Mouse (Mus musculus) ES-E14 (cell line): ENCODE measurements around the gene 1500009L16Rik. TPM values are rescaled to one million over a fixed set of nuclear protein-coding genes. Genes with fewer than 3 reads are reported as not detected.

Source experiments
- DNase-seq: peaks from one replicate; pipeline ENCODE4 v3.0.0-alpha.2; 2013; ENCODE audit warnings: low read depth, low spot score
- H3K27ac ChIP-seq: 2 replicates; pipeline ENCODE4 v1.5.1; 2012; ENCODE audit warnings: low read depth, mild to moderate bottlenecking, low read length, moderate library complexity, mixed read lengths; ENCODE audit not compliant: poor library complexity, insufficient read depth, severe bottlenecking
- H3K36me3 ChIP-seq: 2 replicates; pipeline ENCODE4 v1.6.1; 2012; ENCODE audit warnings: mild to moderate bottlenecking, low read length, moderate library complexity, mixed read lengths; ENCODE audit not compliant: control insufficient read depth, poor library complexity, insufficient read depth, severe bottlenecking
- H3K4me1 ChIP-seq, 2 experiments: fragments of 150-350 bp in 1 of 2; sonication (generic) in 1 of 2; 2 replicates each; pipeline ENCODE4 v1.6.1; 2012; ENCODE audit warnings: low read length in 2 of 2, mild to moderate bottlenecking in 1 of 2, mixed read lengths in 1 of 2; ENCODE audit not compliant: control insufficient read depth in 2 of 2, insufficient read depth in 2 of 2, poor library complexity in 1 of 2
- H3K4me3 ChIP-seq, 2 experiments: fragments of 150-350 bp in 1 of 2; sonication (generic) in 1 of 2; 2 replicates each; pipeline ENCODE4 v1.5.1; 2012; ENCODE audit warnings: low read length in 2 of 2, low read depth in 1 of 2, mild to moderate bottlenecking in 1 of 2, mixed read lengths in 1 of 2; ENCODE audit not compliant: insufficient read depth in 1 of 2, poor library complexity in 1 of 2, severe bottlenecking in 1 of 2
- H3K9ac ChIP-seq: 2 replicates; pipeline ENCODE4 v1.6.1; 2012; ENCODE audit warnings: low read depth, mild to moderate bottlenecking, low read length, mixed read lengths; ENCODE audit not compliant: poor library complexity, insufficient read depth, severe bottlenecking
- H3K9me3 ChIP-seq: fragments of 150-350 bp; sonication (generic); 2 replicates; pipeline ENCODE4 v1.6.1; 2012; ENCODE audit warnings: low read depth, mild to moderate bottlenecking, low read length; ENCODE audit not compliant: control insufficient read depth, insufficient read depth
- CHD2 ChIP-seq: IDR thresholded peaks from 2 replicates; pipeline ENCODE4 v1.6.1; 2014; ENCODE audit warnings: mild to moderate bottlenecking, low read depth, low read length, inconsistent platforms
- HCFC1 ChIP-seq: IDR thresholded peaks from 2 replicates; pipeline ENCODE4 v1.6.1; 2012; ENCODE audit warnings: low read length, inconsistent platforms, borderline replicate concordance; ENCODE audit not compliant: insufficient read depth
- MAFK ChIP-seq: IDR thresholded peaks from 2 replicates; pipeline ENCODE4 v1.6.1; 2014; ENCODE audit warnings: mild to moderate bottlenecking, low read depth, low read length, inconsistent platforms; ENCODE audit not compliant: insufficient read depth
- ZC3H11A ChIP-seq: IDR thresholded peaks from 2 replicates; pipeline ENCODE4 v1.6.1; 2012; ENCODE audit warnings: low read depth, mild to moderate bottlenecking, inconsistent platforms, low read length, borderline replicate concordance
- ZNF384 ChIP-seq: IDR thresholded peaks from 2 replicates; pipeline ENCODE4 v1.6.1; 2012; ENCODE audit warnings: low read depth, low read length, inconsistent platforms
- in situ Hi-C, 2 experiments: fragments of 600-800 bp; cut with MboI; formaldehyde crosslinking; loops; one replicate each; pipeline ENCODE4 v1.15.1; 2025; ENCODE audit warnings: low sequenced_read_pairs in 2 of 2, inconsistent platforms in 1 of 2; ENCODE audit not compliant: unreplicated experiment in 2 of 2
- total RNA-seq: library from RNA; depleted of rRNA; stranded (reverse); fragments of 300-350 nt; gene quantifications from 2 replicates; pipeline ENCODE4 v1.2.3, GENCODE M21; 2012

The 1500009L16Rik gene
- total RNA-seq, 1 experiment, result 35.3 TPM

DNA sequence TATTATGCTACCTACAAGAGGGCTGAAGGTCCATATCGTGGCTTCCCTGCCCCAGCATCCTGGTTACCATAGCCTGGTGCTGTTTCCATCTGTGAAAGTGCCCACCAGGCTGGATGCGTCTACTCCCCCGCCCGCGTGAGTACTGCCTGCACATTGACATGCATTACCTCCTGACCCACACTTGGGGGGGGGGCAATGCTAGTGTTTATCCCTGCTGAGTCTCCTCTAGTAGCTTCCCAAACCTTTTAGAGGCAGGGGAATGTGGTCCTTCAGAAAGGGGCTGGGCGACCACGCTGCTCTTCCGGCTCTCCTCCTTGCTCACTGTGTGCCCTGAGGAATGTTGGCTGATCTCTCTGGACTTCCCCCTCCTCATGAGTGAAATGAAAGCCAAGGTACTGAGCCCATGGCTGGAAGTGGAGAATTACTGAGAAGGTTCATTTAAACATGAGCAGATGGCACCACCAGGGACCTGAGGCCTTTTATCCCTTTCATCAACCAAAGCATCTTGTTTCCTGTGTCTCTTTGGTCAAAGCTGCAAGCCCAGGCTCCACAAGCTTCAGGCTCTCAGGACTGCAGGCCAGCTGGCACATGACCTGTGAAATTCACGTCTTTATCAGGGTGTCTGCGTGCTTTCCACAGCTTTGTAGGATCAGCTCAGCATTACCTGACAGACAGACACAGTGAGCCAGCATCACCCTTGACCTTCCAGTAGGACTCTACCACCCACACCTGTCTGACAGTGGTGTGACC lies 59.9 kb downstream of the 1500009L16Rik start:
- H3K4me1 ChIP-seq, result no peaks in the 10 kb centered on the region
- TF ChIP-seq ZNF384, result no peak
- H3K27ac ChIP-seq, result no peak overlapping the region
- H3K9me3 ChIP-seq, result no peaks in the 10 kb centered on the region
- in situ Hi-C loops, result no loop called here
- DNase-seq, result no peak
- H3K4me3 ChIP-seq, result no peak overlapping the region
- H3K9ac ChIP-seq, result no peak overlapping the region
- H3K36me3 ChIP-seq, result no peaks in the 10 kb centered on the region

DNA sequence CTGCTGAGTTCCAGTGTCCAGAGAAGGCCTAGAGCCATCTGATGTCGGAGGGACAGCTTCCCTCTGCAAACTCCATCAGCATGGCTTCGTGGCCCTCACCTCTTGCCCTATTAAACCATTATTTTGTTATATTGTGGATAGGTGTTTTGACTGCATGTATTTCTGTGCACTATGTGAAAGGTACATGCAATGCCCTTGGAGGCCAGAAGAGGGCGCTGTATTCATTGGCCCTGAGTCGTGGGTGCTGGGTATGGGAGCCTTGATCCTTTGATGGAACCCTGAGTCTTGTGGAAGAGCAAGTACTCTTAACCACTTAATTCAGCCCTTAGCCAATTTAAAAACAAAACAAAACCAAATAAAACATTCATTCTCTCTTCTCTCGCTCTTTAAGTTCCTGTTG lies 62.3 kb downstream of the 1500009L16Rik start:
- DNase-seq, result no peak
- in situ Hi-C loops, result no loop called here
- TF ChIP-seq ZNF384 (no peak), ZC3H11A (0 out of 2 replicates have a peak, but pooled peaks have one; percentile 34)
- no peaks in the 10 kb centered on the region for H3K4me1 ChIP-seq
- no peak overlapping the region for H3K9ac ChIP-seq
- H3K36me3 ChIP-seq, result no peaks in the 10 kb centered on the region
- H3K9me3 ChIP-seq, result no peaks in the 10 kb centered on the region
- no peak overlapping the region for H3K4me3 ChIP-seq
- no peak overlapping the region for H3K27ac ChIP-seq

DNA sequence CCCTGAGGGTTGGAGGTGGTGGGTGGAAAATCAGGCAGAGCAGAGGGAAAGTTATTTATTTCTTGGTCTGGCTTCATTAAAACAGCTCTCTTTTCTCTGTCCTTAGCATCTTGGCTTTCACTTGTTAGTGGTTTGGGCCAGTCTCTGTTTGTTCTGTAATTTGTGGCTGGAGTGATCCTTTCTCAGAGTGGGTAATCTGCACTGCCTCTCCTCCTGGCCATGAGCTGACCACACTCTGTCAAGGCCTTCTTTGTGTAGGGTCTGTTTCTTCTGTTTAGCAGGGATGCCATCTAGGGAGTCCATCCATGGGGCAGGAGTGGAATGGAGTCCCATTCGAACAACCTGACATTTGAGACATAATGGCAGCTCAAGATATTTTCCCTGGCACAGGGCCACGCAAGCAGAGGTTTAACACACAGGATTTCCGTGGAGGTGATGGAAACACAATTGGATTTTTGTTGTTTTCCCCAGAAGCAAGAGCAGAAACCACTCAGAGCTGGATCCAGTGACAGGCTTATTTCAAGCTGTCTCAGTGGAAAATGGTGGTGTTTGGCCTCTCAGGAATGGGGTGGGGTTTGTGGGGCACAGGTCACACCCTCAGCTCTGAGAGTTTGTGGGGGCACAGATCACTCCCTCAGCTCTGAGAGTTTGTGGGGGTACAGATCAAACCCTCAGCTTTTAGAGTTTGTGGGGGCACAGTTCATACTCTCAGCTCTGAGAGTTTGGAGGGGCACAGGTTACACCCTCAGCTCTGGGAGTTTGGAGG lies 63.1 kb downstream of the 1500009L16Rik start:
- in situ Hi-C loops, result no loop called here
- Histone ChIP-seq H3K9ac (no peak overlapping the region), H3K4me1 (no peaks in the 10 kb centered on the region), H3K4me3 (no peak overlapping the region), H3K9me3 (no peaks in the 10 kb centered on the region), H3K36me3 (no peaks in the 10 kb centered on the region), H3K27ac (no peak overlapping the region)
- no peak for TF ChIP-seq HCFC1
- no peak for TF ChIP-seq MAFK
- no peak for TF ChIP-seq ZC3H11A
- no peak for TF ChIP-seq CHD2
- no peak for TF ChIP-seq ZNF384
- no peak for DNase-seq

- no peak overlapping the region for H3K4me3 ChIP-seq
- no peak overlapping the region for H3K27ac ChIP-seq
- in situ Hi-C loops, result no loop called here
- H3K9ac ChIP-seq, result no peak overlapping the region
- H3K9me3 ChIP-seq, result no peaks in the 10 kb centered on the region
- DNase-seq, result no peak
- TF ChIP-seq CHD2 (no peak), ZNF384 (no peak), ZC3H11A (no peak), HCFC1 (no peak), MAFK (no peak)
- no peaks in the 10 kb centered on the region for H3K36me3 ChIP-seq
- no peaks in the 10 kb centered on the region for H3K4me1 ChIP-seq
Observed at GRCm38 (mm10) chr10:83795088-83795487, 72.4 kb downstream of the 1500009L16Rik start.

- Histone ChIP-seq H3K4me3 (no peak overlapping the region), H3K9ac (no peak overlapping the region), H3K4me1 (no peaks in the 10 kb centered on the region), H3K36me3 (no peaks in the 10 kb centered on the region), H3K27ac (no peak overlapping the region), H3K9me3 (no peaks in the 10 kb centered on the region)
- no peak for DNase-seq
- no peak for TF ChIP-seq ZNF384
- TF ChIP-seq CHD2, result no peak
- TF ChIP-seq MAFK, result no peak
- no peak for TF ChIP-seq ZC3H11A
- no peak for TF ChIP-seq HCFC1
- in situ Hi-C loops, result no loop called here
Observed at GRCm38 (mm10) chr10:83795500-83795899, 72.8 kb downstream of the 1500009L16Rik start.
